Mouse (Mus musculus) neural tube, embryonic 15.5 days (tissue): ENCODE results near the gene Raly. TPM values are rescaled to one million over a fixed set of nuclear protein-coding genes. Genes with fewer than 3 reads are reported as not detected.
"Not testable (repeated sequence)": the region's sequence is repeated elsewhere in the genome, so short reads cannot be mapped to it uniquely, and the experiment has no call there.

Source experiments
- ATAC-seq: fragments of 200-750 bp; cut with Nextera tagmentation; 2 replicates; pipeline ENCODE4 v1.8.0; 2017; ENCODE audit warnings: mild to moderate bottlenecking, moderate TSS enrichment, moderate library complexity; ENCODE audit not compliant: low FRiP score
- H3K27ac ChIP-seq: fragments of 300-500 bp; sonication (generic); replicated peaks from 2 replicates; pipeline ENCODE4 v1.5.1; 2015; ENCODE audit warnings: mild to moderate bottlenecking, inconsistent platforms
- H3K27me3 ChIP-seq: fragments of 300-500 bp; sonication (generic); replicated peaks from 2 replicates; pipeline ENCODE4 v1.6.1; 2015; ENCODE audit warnings: inconsistent platforms
- H3K36me3 ChIP-seq: fragments of 300-500 bp; sonication (generic); 2 replicates; pipeline ENCODE4 v1.6.1; 2015; ENCODE audit warnings: inconsistent platforms
- H3K4me1 ChIP-seq: fragments of 300-500 bp; sonication (generic); 2 replicates; pipeline ENCODE4 v1.6.1; 2015; ENCODE audit warnings: inconsistent platforms
- H3K4me2 ChIP-seq: fragments of 300-500 bp; sonication (generic); 2 replicates; pipeline ENCODE4 v1.6.1; 2015; ENCODE audit warnings: inconsistent platforms, mild to moderate bottlenecking, moderate library complexity
- H3K4me3 ChIP-seq: fragments of 300-500 bp; sonication (generic); replicated peaks from 2 replicates; pipeline ENCODE4 v1.5.1; 2015; ENCODE audit warnings: mild to moderate bottlenecking, inconsistent platforms
- H3K9ac ChIP-seq: fragments of 300-500 bp; sonication (generic); replicated peaks from 2 replicates; pipeline ENCODE4 v1.6.1; 2015; ENCODE audit warnings: mild to moderate bottlenecking, inconsistent platforms
- H3K9me3 ChIP-seq: fragments of 300-500 bp; sonication (generic); replicated peaks from 2 replicates; pipeline ENCODE4 v1.6.1; 2016; ENCODE audit warnings: inconsistent platforms
- WGBS: fragments of 180-500 bp; shearing (Covaris S2); methylation state at CpG from one replicate; pipeline ENCODE4 v1.1.7; 2015; ENCODE audit warnings: mixed read lengths; 5-methylcytosine and 5-hydroxymethylcytosine counted together
- polyA plus RNA-seq: library from polyadenylated mRNA; unstranded; fragments of >200 nt; fragmentation: Nextera tagmentation; extraction: Ambion mirVana; gene quantifications from 2 replicates; pipeline ENCODE4 v1.2.1, GENCODE M21; 2015

Gene Raly
- polyA plus RNA-seq, 1 experiment from 2014 or later: 26.2 TPM

DNA sequence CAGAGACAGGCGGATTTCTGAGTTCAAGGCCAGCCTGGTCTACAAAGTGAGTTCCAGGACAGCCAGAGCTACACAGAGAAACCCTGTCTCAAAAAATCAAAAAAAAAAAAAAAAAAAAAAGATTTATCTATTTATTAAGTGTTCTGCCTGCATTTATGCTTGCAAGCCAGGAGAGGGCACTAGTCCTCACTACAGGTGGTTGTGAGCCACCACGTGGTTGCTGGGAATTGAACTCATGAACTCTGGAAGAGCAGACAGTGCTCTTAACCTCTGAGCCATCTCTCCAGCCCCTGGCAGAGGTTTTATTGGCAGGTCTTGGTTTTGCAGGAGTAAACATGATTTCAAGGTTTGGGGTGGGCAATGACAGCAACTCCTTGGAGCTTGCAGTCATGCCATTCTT lies 117.3 kb downstream of the Raly start:
- H3K27ac ChIP-seq, ATAC-seq, H3K4me3 ChIP-seq, H3K4me1 ChIP-seq, H3K27me3 ChIP-seq, H3K9ac ChIP-seq, H3K9me3 ChIP-seq, H3K4me2 ChIP-seq, H3K36me3 ChIP-seq: not testable (repeated sequence)
- 56% methylated on average over 2 of the region's 2 CpGs for WGBS

GRCm38 (mm10) chr2:154909789-154910188 lies 118.9 kb downstream of the Raly start:
- ATAC-seq: no peak
- H3K9me3 ChIP-seq: no peaks in the 10 kb centered on the region
- no peaks in the 10 kb centered on the region for H3K27me3 ChIP-seq
- H3K4me3 ChIP-seq: no peak overlapping the region
- WGBS: 81% methylated on average over 6 of the region's 6 CpGs
- no peaks in the 10 kb centered on the region for H3K4me1 ChIP-seq
- H3K4me2 ChIP-seq: no peak overlapping the region
- no peak overlapping the region for H3K9ac ChIP-seq
- no peaks in the 10 kb centered on the region for H3K36me3 ChIP-seq
- no peak overlapping the region for H3K27ac ChIP-seq

- ATAC-seq: no peak
- WGBS: 73% methylated on average over 12 of the region's 12 CpGs
- 0 out of 2 replicates have a peak overlapping the region, but pooled peaks have one; percentile 2 for H3K4me2 ChIP-seq
- no peak overlapping the region for H3K27ac ChIP-seq
- no peak overlapping the region for H3K4me3 ChIP-seq
- H3K4me1 ChIP-seq: no peaks in the 10 kb centered on the region
- H3K36me3 ChIP-seq: no peaks in the 10 kb centered on the region
- H3K9ac ChIP-seq: no peak overlapping the region
- H3K27me3 ChIP-seq: peaks cover 11% of the 10 kb centered on the region
- no peaks in the 10 kb centered on the region for H3K9me3 ChIP-seq
Measured at GRCm38 (mm10) chr2:154915922-154916541, 125.1 kb downstream of the Raly start.

- Histone ChIP-seq H3K9me3 (no peaks in the 10 kb centered on the region), H3K27ac (no peak overlapping the region), H3K36me3 (no peaks in the 10 kb centered on the region), H3K4me3 (no peak overlapping the region), H3K9ac (no peak overlapping the region), H3K4me2 (no peak overlapping the region), H3K4me1 (no peaks in the 10 kb centered on the region), H3K27me3 (peaks cover 15% of the 10 kb centered on the region)
- no peak for ATAC-seq
- WGBS: 11% methylated on average over 2 of the region's 2 CpGs
Measured at GRCm38 (mm10) chr2:154916547-154916946, 125.7 kb downstream of the Raly start.

Other genes starting within 250 kb of the Raly start
- 1.3 and 1.9 TPM in 2 replicates for gene 1700003F12Rik, start 244.0 kb upstream of the Raly start, polyA plus RNA-seq
- gene Actl10, start 239.3 kb upstream of the Raly start, polyA plus RNA-seq: 0.31 and 0.63 TPM in 2 replicates
- 16.0 and 19.6 TPM in 2 replicates for gene Necab3, start 232.2 kb upstream of the Raly start, polyA plus RNA-seq
- gene E2f1, start 221.2 kb upstream of the Raly start, polyA plus RNA-seq: 3.4 and 7.4 TPM in 2 replicates
- 18.1 and 22.9 TPM in 2 replicates for gene Pxmp4, start 187.4 kb upstream of the Raly start, polyA plus RNA-seq
- gene Zfp341, start 177.8 kb upstream of the Raly start, polyA plus RNA-seq: 2.1 and 2.3 TPM in 2 replicates
- 0.35 and 0.55 TPM in 2 replicates for gene 4930519P11Rik, start 177.7 kb upstream of the Raly start, polyA plus RNA-seq
- gene Chmp4b, start 139.4 kb upstream of the Raly start, polyA plus RNA-seq: 29.6 and 31.5 TPM in 2 replicates
- not detected in 2 replicates for gene Gm14214, start 21.1 kb upstream of the Raly start, polyA plus RNA-seq
- 0.33 and 0.93 TPM in 2 replicates for gene a, start 306 bp downstream of the Raly start, polyA plus RNA-seq
- 70.2 and 71.1 TPM in 2 replicates for gene Eif2s2, start 101.8 kb downstream of the Raly start, polyA plus RNA-seq
- gene Gm14226, start 227.2 kb downstream of the Raly start, polyA plus RNA-seq: 0.29 and 0.47 TPM in 2 replicates